Mouse (Mus musculus) erythroblast, embryonic 14.5 days (primary cell): ENCODE results near the gene Slc2a10. TPM values are rescaled to one million over a fixed set of nuclear protein-coding genes. Genes with fewer than 3 reads are reported as not detected.

ENCODE experiments used
- H3K27me3 ChIP-seq: 2 replicates; pipeline ENCODE4 v1.6.1; 2012; ENCODE audit warnings: inconsistent platforms; ENCODE audit not compliant: control insufficient read depth
- H3K36me3 ChIP-seq: 2 replicates; pipeline ENCODE4 v1.6.1; 2012; ENCODE audit warnings: mild to moderate bottlenecking, inconsistent platforms; ENCODE audit not compliant: control insufficient read depth
- H3K4me1 ChIP-seq: 2 replicates; pipeline ENCODE4 v1.6.1; 2012; ENCODE audit warnings: inconsistent platforms; ENCODE audit not compliant: control insufficient read depth
- H3K4me3 ChIP-seq: replicated peaks from 2 replicates; pipeline ENCODE3; 2012; ENCODE audit warnings: moderate library complexity, mild to moderate bottlenecking, inconsistent platforms
- H3K9me3 ChIP-seq: 2 replicates; pipeline ENCODE4 v1.6.1; 2012; ENCODE audit warnings: low read length, inconsistent platforms, mixed read lengths; ENCODE audit not compliant: control insufficient read depth
- GATA1 ChIP-seq: IDR thresholded peaks from 2 replicates; pipeline ENCODE4 v1.6.1; 2012; ENCODE audit warnings: low read length, inconsistent platforms, mixed read lengths
- TAL1 ChIP-seq: IDR thresholded peaks from 3 replicates; pipeline ENCODE4 v1.6.1; 2012; ENCODE audit warnings: low read length, inconsistent platforms, mixed read lengths
- polyA plus RNA-seq: library from polyadenylated mRNA; stranded (reverse); fragments of >175 nt; gene quantifications from 2 replicates; pipeline ENCODE4 v1.2.3, GENCODE M21; 2012

The Slc2a10 gene
- not detected in 2 replicates for polyA plus RNA-seq

GRCm38 (mm10) chr2:165503259-165504203 lies at the start of gene Slc2a10:
Gene Slc2a10, plus strand, starts transcription at chr2:165503787.
- TF ChIP-seq GATA1 (no peak), TAL1 (no peak)
- H3K4me3 ChIP-seq, result no peak within 1 kb of the TSS
- no peaks in the 10 kb centered on the region for H3K4me1 ChIP-seq
- peaks cover 19% of the 10 kb centered on the region for H3K27me3 ChIP-seq
- H3K36me3 ChIP-seq, result no peaks in the 10 kb centered on the region
- no peaks in the 10 kb centered on the region for H3K9me3 ChIP-seq

GRCm38 (mm10) chr2:165456710-165457109 lies 46.9 kb upstream of the Slc2a10 start:
- Histone ChIP-seq H3K9me3 (no peaks in the 10 kb centered on the region), H3K4me1 (no peaks in the 10 kb centered on the region)
- TF ChIP-seq GATA1 (no peak), TAL1 (no peak)

GRCm38 (mm10) chr2:165458189-165458588 lies 45.4 kb upstream of the Slc2a10 start:
- TF ChIP-seq TAL1 (no peak), GATA1 (no peak)
- Histone ChIP-seq H3K36me3 (no peaks in the 10 kb centered on the region; the same call in 1 of the 2 replicates), H3K4me3 (no peak overlapping the region), H3K27me3 (no peaks in the 10 kb centered on the region), H3K4me1 (no peaks in the 10 kb centered on the region), H3K9me3 (no peaks in the 10 kb centered on the region)

More at GRCm38 (mm10) chr2:165456710-165457109, 46.9 kb upstream of the Slc2a10 start:
- Histone ChIP-seq H3K36me3 (no peaks in the 10 kb centered on the region), H3K4me3 (no peak overlapping the region), H3K27me3 (no peaks in the 10 kb centered on the region)

- no peaks in the 10 kb centered on the region; the same call in 1 of the 2 replicates for H3K36me3 ChIP-seq
- no peak overlapping the region for H3K4me3 ChIP-seq
- no peaks in the 10 kb centered on the region for H3K9me3 ChIP-seq
- TF ChIP-seq TAL1 (no peak), GATA1 (no peak)
- no peaks in the 10 kb centered on the region for H3K27me3 ChIP-seq
- no peaks in the 10 kb centered on the region for H3K4me1 ChIP-seq
These were observed 43.9 kb upstream of the Slc2a10 start for GRCm38 (mm10) chr2:165459663-165460062.

GRCm38 (mm10) chr2:165467824-165468452 lies 35.6 kb upstream of the Slc2a10 start:
- Histone ChIP-seq H3K4me1 (no peaks in the 10 kb centered on the region), H3K27me3 (peaks cover 3% of the 10 kb centered on the region), H3K9me3 (no peaks in the 10 kb centered on the region), H3K4me3 (no peak overlapping the region), H3K36me3 (no peaks in the 10 kb centered on the region)
- TF ChIP-seq GATA1 (no peak), TAL1 (no peak)

- Histone ChIP-seq H3K4me3 (no peak overlapping the region), H3K36me3 (no peaks in the 10 kb centered on the region), H3K27me3 (peaks cover 9% of the 10 kb centered on the region), H3K4me1 (no peaks in the 10 kb centered on the region), H3K9me3 (no peaks in the 10 kb centered on the region)
- no peak for TF ChIP-seq GATA1
- TF ChIP-seq TAL1, result no peak
These were observed 33.4 kb upstream of the Slc2a10 start for GRCm38 (mm10) chr2:165470167-165470566.

GRCm38 (mm10) chr2:165471943-165472342 lies 31.6 kb upstream of the Slc2a10 start:
- Histone ChIP-seq H3K9me3 (no peaks in the 10 kb centered on the region), H3K4me1 (no peaks in the 10 kb centered on the region), H3K27me3 (peaks cover 9% of the 10 kb centered on the region), H3K36me3 (no peaks in the 10 kb centered on the region), H3K4me3 (no peak overlapping the region)
- TF ChIP-seq TAL1 (no peak), GATA1 (no peak)

- Histone ChIP-seq H3K27me3 (peaks cover 9% of the 10 kb centered on the region), H3K4me3 (peak within 1 kb of the TSS; percentile 40), H3K9me3 (no peaks in the 10 kb centered on the region), H3K4me1 (no peaks in the 10 kb centered on the region), H3K36me3 (no peaks in the 10 kb centered on the region)
- no peak for TF ChIP-seq GATA1
- TF ChIP-seq TAL1, result no peak
These were observed 30.6 kb upstream of the Slc2a10 start, which contains the start of gene Slc13a3 for GRCm38 (mm10) chr2:165473003-165473402. Gene Slc13a3, minus strand, starts transcription at chr2:165473230.

- no peak overlapping the region for H3K4me3 ChIP-seq
- no peaks in the 10 kb centered on the region for H3K4me1 ChIP-seq
- H3K27me3 ChIP-seq, result peaks cover 9% of the 10 kb centered on the region
- H3K9me3 ChIP-seq, result no peaks in the 10 kb centered on the region
- no peaks in the 10 kb centered on the region for H3K36me3 ChIP-seq
- TF ChIP-seq GATA1 (no peak), TAL1 (no peak)
These were observed 28.2 kb upstream of the Slc2a10 start for GRCm38 (mm10) chr2:165475412-165475811.
